Mouse (Mus musculus): ENCODE measurements around the gene Dusp6. TPM values are rescaled to one million over a fixed set of nuclear protein-coding genes. Genes with fewer than 3 reads are reported as not detected.

Dusp6 gene
- polyA plus RNA-seq, 1 experiment from 2014 or later: 38.3 TPM

DNA sequence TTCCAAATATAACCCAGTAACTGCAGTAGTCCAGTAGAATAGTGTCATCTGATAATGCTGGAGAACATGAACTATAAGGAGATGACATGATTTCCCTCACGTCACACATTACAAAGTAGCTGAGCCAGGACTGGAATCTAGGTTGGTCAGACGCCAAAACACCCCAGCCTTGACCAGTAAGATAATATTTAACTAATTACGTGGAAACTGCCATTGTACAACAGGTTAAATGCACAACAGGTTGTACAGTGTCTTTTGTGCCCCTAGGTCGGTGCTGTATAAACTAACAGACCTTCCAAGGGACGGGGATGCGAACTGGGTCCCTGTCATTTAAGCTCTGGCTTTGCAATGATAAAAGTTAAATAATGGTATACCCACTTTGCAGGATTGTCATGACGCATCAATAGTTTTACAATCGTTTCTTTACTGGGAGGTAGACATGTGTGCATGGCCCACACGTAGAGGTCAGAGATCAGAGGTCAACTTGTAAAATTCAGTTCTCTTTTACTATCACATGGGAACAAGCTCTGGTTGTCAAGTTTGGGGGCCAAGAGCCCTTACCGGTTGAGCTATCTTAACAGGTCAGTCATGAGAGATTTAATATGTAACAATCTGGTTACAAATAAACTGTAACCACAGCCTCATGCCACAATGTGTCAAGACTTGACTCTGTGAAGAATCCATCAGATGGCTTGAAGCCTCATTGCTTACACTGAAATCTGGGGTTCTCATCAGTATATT is 7.0 kb upstream of the Dusp6 start:
- Histone ChIP-seq H3K27ac (no peak overlapping the region), H3K36me3 (no peaks in the 10 kb centered on the region), H3K4me2 (replicated peaks) (no peak overlapping the region), H3K9me3 (replicated peaks) (no peaks in the 10 kb centered on the region), H3K9ac (no peak overlapping the region), H3K27me3 (no peaks in the 10 kb centered on the region), H3K4me1 (no peaks in the 10 kb centered on the region; the same call in 1 of the 2 replicates), H3K4me3 (no peak overlapping the region)
- no peak for ATAC-seq (ENCODE audit: low FRiP score)
- 89% methylated on average over 10 of the region's 10 CpGs for WGBS

DNA sequence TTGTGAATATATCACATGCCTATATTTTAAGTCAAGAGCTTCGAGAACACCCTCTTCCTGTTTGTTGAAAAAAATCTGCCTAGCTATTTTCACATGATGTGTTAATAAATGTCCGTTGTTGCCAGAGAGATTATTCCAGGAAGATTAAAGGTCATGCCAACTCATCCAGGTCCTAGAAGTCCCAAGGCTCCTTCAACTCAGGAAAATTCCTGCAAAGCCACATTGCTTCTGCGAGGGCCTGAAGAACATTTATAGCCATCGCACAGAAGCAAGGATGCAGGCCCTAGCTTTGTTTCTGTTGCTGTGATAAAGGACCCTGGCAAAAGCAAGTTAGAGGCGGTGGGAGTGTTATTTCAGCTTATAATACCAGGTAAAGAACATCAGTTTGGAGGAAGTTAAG is 5.5 kb upstream of the Dusp6 start:
- no peak overlapping the region for H3K27ac ChIP-seq
- WGBS: 83% methylated on average over 5 of the region's 5 CpGs
- no peaks in the 10 kb centered on the region for H3K9me3 ChIP-seq (replicated peaks)
- H3K4me1 ChIP-seq: peaks cover 4% of the 10 kb centered on the region; the same call in 1 of the 2 replicates
- no peak overlapping the region for H3K4me3 ChIP-seq
- H3K4me2 ChIP-seq (replicated peaks): no peak overlapping the region
- no peaks in the 10 kb centered on the region for H3K27me3 ChIP-seq
- no peak overlapping the region for H3K9ac ChIP-seq
- ATAC-seq (ENCODE audit: low FRiP score): no peak
- no peaks in the 10 kb centered on the region for H3K36me3 ChIP-seq

DNA sequence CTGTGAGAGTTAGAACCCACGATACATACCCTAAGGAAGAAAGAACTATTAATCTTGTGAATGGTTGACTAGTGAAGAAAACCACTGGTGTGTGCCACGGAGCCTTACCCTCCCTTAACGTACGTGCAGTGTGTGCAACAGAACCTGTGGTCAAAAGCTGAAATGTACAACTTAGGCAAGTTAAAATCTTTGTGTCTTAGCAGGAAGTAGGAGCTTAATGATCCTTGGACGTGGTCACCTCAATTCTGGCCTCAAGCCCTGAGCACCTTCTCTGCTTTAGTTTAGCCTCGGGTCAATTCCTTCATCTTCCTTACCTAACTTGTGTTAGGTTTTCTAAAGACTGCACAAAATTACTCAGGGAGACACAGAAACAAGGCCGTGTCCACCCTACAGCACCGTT is 3.2 kb upstream of the Dusp6 start:
- Histone ChIP-seq H3K4me3 (no peak overlapping the region), H3K9ac (no peak overlapping the region)
- WGBS: 88% methylated on average over 8 of the region's 8 CpGs

DNA sequence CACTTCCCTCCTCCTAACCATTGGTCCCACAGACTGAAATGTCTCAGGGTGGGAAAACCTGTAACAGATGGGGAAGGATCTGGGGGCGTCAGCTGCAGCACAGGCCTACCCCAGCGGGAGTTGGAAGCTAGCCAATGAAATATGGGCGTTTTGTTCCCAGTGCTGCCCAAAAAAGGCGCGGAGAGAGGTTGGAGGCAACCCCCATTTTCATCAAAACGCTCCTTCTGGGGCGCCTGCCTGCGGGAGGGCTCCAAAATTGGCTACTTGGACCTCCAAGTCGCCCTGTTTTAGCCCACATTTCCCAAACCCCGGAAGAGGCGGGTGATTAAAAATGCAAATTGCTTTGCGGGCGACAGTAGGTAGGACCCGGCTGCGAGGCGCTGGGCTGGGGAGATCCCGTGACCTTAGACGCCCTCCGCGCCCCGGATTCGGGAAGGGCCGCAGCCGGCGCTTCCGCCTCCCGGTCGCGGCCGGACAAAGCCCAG is 1.8 kb upstream of the Dusp6 start:
- no peaks in the 10 kb centered on the region for H3K9me3 ChIP-seq (replicated peaks)
- H3K4me1 ChIP-seq: peaks cover 21% of the 10 kb centered on the region
- 0 out of 2 replicates have a peak, but pooled peaks have one; percentile 8 for ATAC-seq (ENCODE audit: low FRiP score)
- WGBS: under 1% methylated on average over 30 of the region's 30 CpGs
- peak overlapping the region; percentile 61 for H3K4me2 ChIP-seq (replicated peaks)
- no peaks in the 10 kb centered on the region for H3K36me3 ChIP-seq
- peaks cover 2% of the 10 kb centered on the region for H3K27me3 ChIP-seq
- peak overlapping the region; percentile 94 for H3K27ac ChIP-seq
- peak overlapping the region; percentile 81 for H3K9ac ChIP-seq
- H3K4me3 ChIP-seq: peak overlapping the region; percentile 66

More for the DNA sequence above, 3.2 kb upstream of the Dusp6 start:
- H3K9me3 ChIP-seq (replicated peaks): no peaks in the 10 kb centered on the region
- no peak overlapping the region for H3K27ac ChIP-seq
- no peak overlapping the region for H3K4me2 ChIP-seq (replicated peaks)
- peaks cover 15% of the 10 kb centered on the region for H3K4me1 ChIP-seq
- ATAC-seq (ENCODE audit: low FRiP score): no peak
- H3K27me3 ChIP-seq: no peaks in the 10 kb centered on the region; the same call in 1 of the 2 replicates
- no peaks in the 10 kb centered on the region for H3K36me3 ChIP-seq

DNA sequence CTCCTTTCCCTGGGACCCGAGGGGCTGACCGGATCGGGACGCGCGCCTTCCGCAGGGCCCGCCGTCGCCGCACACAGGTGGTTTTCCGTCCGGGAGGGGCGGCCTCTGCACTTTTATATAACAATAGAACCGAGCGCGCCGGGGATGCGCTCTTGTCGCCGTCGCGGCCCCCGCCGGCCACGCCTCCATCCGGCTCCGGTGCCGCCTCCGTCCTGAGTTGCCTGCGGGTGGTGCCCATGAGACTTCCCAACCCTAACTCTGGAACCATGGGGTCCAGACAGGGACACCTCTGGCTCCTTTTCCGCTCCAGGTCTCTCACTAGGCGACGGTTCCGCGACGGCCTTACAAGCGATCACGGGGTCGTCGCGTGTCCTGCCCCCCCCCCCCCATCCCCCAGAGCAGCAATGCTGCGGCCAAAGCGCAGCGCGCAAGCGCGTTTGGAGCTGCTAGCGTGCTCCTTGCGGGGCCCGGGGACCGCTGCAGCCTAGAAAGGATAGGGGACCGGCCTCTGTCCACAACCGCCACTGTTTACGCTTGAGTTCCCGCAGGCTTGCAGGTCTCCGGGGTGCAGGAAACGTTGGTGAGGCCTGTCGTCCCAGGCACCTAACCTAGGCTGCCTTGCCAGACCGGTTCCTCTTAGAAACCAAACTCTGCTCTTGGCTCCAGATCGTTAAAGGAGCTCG is 1.3 kb upstream of the Dusp6 start:
- Histone ChIP-seq H3K9ac (peak overlapping the region; percentile 81), H3K9me3 (replicated peaks) (no peaks in the 10 kb centered on the region), H3K4me1 (peaks cover 24% of the 10 kb centered on the region), H3K27me3 (peaks cover 5% of the 10 kb centered on the region), H3K4me3 (peak overlapping the region; percentile 66), H3K27ac (peak overlapping the region; percentile 94), H3K4me2 (replicated peaks) (peak overlapping the region; percentile 61), H3K36me3 (no peaks in the 10 kb centered on the region)
- peak; percentile 48 for ATAC-seq (ENCODE audit: low FRiP score)
- WGBS: under 1% methylated on average over 59 of the region's 62 CpGs

DNA sequence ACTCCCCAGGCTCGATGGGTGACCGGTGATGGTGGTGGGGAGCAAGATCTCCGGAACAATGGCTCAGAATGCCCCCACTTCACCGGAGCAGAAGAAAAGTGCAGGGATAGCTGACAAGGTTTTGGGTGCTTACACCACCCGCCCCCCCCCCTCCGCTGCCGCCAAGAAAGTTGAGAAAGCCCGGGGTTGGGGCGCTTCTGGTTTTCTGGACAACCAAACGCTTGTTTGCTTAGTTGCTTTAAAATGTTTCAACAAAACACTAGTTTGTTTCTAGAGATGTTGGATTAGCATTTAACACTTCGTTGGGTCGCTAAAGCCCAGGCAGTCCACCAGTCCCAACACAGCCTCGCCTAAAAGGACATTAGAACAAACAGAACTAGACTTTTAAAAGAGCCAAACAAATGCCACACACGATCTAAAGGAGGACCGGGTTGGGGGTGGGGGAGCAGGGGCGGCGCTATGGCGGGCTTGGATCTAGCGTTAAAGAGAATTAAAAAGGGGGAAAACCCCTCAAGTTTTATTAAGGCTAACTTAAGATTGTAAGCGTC is 638 bp upstream of the Dusp6 start:
- Histone ChIP-seq H3K4me3 (peak overlapping the region; percentile 66), H3K27me3 (peaks cover 6% of the 10 kb centered on the region), H3K27ac (peak overlapping the region; percentile 94), H3K4me2 (replicated peaks) (peak overlapping the region; percentile 61), H3K9me3 (replicated peaks) (no peaks in the 10 kb centered on the region), H3K4me1 (peaks cover 24% of the 10 kb centered on the region), H3K36me3 (no peaks in the 10 kb centered on the region), H3K9ac (peak overlapping the region; percentile 81)
- 0% methylated on average over 20 of the region's 20 CpGs for WGBS
- peak; percentile 44 for ATAC-seq (ENCODE audit: low FRiP score)

DNA sequence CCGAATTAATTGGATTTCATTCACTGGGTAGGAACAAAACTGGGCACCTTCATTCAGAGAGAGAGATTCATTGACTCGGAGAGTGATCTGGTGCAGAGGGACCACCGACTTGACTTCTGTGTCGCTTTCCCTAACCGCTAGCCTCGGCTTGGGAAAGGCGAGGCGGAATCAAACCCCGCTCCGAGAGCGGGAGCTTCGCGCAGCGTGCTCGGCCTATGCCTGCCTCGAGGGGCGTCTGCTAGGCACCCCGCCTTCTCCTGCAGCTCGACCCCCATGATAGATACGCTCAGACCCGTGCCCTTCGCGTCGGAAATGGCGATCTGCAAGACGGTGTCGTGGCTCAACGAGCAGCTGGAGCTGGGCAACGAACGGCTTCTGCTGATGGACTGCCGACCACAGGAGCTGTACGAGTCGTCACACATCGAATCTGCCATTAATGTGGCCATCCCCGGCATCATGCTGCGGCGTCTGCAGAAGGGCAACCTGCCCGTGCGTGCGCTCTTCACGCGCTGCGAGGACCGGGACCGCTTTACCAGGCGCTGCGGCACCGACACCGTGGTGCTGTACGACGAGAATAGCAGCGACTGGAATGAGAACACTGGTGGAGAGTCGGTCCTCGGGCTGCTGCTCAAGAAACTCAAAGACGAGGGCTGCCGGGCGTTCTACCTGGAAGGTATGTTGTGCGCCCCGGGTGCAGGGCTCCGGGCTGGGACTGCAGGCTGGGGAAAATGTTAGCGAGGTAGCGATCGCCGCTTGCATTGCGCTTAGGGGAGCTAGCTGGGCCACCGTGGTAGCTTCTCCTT is 589 bp downstream of the Dusp6 start:
- peaks cover 28% of the 10 kb centered on the region for H3K4me1 ChIP-seq

DNA sequence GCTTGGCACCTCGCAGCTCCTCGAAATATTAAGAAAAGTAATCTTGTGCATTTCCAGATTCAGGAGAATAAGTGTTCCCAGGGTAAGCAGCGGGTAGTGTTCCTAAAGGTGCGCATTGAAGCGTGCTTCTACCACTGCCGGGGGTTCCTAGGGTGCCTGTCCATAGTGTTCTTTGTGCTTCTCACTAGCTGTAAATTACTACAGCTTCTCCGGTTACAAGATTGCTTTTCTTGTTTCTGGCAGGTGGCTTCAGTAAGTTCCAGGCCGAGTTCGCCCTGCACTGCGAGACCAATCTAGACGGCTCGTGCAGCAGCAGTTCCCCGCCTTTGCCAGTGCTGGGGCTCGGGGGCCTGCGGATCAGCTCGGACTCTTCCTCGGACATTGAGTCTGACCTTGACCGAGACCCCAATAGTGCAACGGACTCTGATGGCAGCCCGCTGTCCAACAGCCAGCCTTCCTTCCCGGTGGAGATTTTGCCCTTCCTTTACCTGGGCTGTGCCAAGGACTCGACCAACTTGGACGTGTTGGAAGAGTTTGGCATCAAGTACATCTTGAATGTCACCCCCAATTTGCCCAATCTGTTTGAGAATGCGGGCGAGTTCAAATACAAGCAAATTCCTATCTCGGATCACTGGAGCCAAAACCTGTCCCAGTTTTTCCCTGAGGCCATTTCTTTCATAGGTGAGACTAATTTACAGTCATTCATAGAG is 1.4 kb downstream of the Dusp6 start:
- Histone ChIP-seq H3K4me1 (peaks cover 36% of the 10 kb centered on the region), H3K36me3 (no peaks in the 10 kb centered on the region), H3K27ac (peak overlapping the region; percentile 94)

More for the DNA sequence above, 589 bp downstream of the Dusp6 start:
- under 1% methylated on average over 66 of the region's 66 CpGs for WGBS
- H3K9ac ChIP-seq: peak overlapping the region; percentile 77
- H3K36me3 ChIP-seq: no peaks in the 10 kb centered on the region
- no peaks in the 10 kb centered on the region for H3K9me3 ChIP-seq (replicated peaks)
- peak overlapping the region; percentile 94 for H3K27ac ChIP-seq
- ATAC-seq (ENCODE audit: low FRiP score): peak; percentile 55
- H3K4me2 ChIP-seq (replicated peaks): peak overlapping the region; percentile 61
- H3K4me3 ChIP-seq: peak overlapping the region; percentile 66
- peaks cover 16% of the 10 kb centered on the region for H3K27me3 ChIP-seq

DNA sequence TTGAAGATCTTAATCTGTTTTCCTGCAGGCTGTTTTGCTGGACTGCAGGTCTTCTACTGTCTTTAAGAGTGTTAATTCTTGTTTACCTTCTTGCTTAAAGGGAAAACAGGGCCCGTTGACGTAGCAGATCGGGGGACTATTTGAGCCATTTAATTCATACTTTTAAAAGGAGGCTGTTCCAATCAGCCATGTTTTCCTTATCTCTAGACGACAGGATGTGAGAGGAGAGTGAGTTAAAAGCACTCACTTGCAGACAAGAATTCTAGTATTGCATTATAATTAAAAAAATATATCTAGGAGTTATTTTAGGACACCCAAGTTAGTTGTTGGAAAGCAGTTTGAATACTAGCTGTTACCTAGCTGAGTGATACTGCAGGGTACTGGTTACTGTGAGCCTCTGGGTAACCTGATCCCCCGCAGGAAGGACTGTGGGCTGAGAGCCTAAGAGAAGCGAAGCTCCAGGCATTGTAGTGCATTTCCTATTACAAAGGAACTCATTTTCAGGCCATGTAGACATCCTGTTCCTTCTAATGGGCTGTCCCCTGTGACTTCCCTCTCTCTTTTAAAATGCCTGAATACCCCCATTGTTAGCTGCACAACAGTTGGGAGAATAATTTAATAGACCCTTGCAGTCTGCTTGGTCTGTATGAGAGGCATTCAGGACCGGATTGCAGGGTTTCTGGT is 2.1 kb downstream of the Dusp6 start:
- peak overlapping the region; percentile 66 for H3K4me3 ChIP-seq
- H3K4me1 ChIP-seq: peaks cover 40% of the 10 kb centered on the region
- peaks cover 19% of the 10 kb centered on the region for H3K27me3 ChIP-seq
- H3K36me3 ChIP-seq: no peaks in the 10 kb centered on the region
- no peak for ATAC-seq (ENCODE audit: low FRiP score)
- peak overlapping the region; percentile 77 for H3K9ac ChIP-seq
- 2% methylated on average over 7 of the region's 7 CpGs for WGBS
- peak overlapping the region; percentile 61 for H3K4me2 ChIP-seq (replicated peaks)
- no peaks in the 10 kb centered on the region for H3K9me3 ChIP-seq (replicated peaks)
- 0 out of 2 replicates have a peak overlapping the region, but pooled peaks have one; percentile 94 for H3K27ac ChIP-seq

More for the DNA sequence above, 1.4 kb downstream of the Dusp6 start:
- peak overlapping the region; percentile 77 for H3K9ac ChIP-seq
- H3K4me3 ChIP-seq: peak overlapping the region; percentile 66
- peak overlapping the region; percentile 61 for H3K4me2 ChIP-seq (replicated peaks)
- peaks cover 16% of the 10 kb centered on the region for H3K27me3 ChIP-seq
- no peak for ATAC-seq (ENCODE audit: low FRiP score)
- no peaks in the 10 kb centered on the region for H3K9me3 ChIP-seq (replicated peaks)
- WGBS: under 1% methylated on average over 26 of the region's 26 CpGs

DNA sequence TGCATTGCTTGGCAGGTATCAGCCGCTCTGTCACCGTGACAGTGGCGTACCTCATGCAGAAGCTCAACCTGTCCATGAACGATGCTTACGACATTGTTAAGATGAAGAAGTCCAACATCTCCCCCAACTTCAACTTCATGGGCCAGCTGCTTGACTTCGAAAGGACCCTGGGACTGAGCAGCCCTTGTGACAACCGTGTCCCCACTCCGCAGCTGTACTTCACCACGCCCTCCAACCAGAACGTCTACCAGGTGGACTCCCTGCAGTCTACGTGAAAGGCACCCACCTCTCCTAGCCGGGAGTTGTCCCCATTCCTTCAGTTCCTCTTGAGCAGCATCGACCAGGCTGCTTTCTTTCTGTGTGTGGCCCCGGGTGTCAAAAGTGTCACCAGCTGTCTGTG is 3.0 kb downstream of the Dusp6 start:
- Histone ChIP-seq H3K4me1 (peaks cover 47% of the 10 kb centered on the region), H3K27ac (no peak overlapping the region)

DNA sequence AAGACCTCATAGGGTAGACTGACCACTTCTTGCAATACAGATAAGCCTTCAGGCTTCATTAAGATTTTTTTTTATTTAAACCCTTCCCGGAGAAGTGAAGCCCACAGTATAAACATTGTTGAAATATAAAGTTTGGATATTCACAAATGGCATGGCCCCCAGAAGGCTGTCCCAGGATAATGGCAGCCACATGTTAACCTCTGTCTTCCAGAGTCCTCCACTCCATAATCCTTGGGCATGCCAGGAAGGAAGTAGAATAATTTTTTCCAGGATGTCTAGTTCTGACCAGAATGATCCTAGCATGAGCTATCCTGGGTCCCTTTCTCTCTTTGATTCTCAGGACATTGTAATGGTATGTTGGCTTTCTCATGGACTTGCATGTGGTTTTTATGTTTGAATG is 4.6 kb downstream of the Dusp6 start:
- 83% methylated on average over 1 of the region's 1 CpGs for WGBS
- H3K27ac ChIP-seq: no peak overlapping the region
- H3K9me3 ChIP-seq (replicated peaks): no peaks in the 10 kb centered on the region
- peaks cover 45% of the 10 kb centered on the region for H3K4me1 ChIP-seq
- H3K36me3 ChIP-seq: no peaks in the 10 kb centered on the region
- no peak overlapping the region for H3K4me2 ChIP-seq (replicated peaks)
- H3K9ac ChIP-seq: no peak overlapping the region
- H3K4me3 ChIP-seq: no peak overlapping the region
- peaks cover 29% of the 10 kb centered on the region for H3K27me3 ChIP-seq
- ATAC-seq (ENCODE audit: low FRiP score): no peak

More for the DNA sequence above, 3.0 kb downstream of the Dusp6 start:
- ATAC-seq (ENCODE audit: low FRiP score): no peak
- Histone ChIP-seq H3K4me2 (replicated peaks) (peak overlapping the region; percentile 61), H3K36me3 (no peaks in the 10 kb centered on the region), H3K4me3 (peak overlapping the region; percentile 66), H3K9ac (0 out of 2 replicates have a peak overlapping the region, but pooled peaks have one; percentile 28), H3K9me3 (replicated peaks) (no peaks in the 10 kb centered on the region), H3K27me3 (peaks cover 26% of the 10 kb centered on the region)
- 39% methylated on average over 14 of the region's 14 CpGs for WGBS
